Mouse (Mus musculus) heart, adult 9 months (tissue): ENCODE measurements around the gene Eddm3b.
"Not testable (repeated sequence)": the region's sequence is repeated elsewhere in the genome, so short reads cannot be mapped to it uniquely, and the experiment has no call there.

Experiments
- DNase-seq, 2 experiments: peaks; one replicate each; pipeline ENCODE4 v3.0.0; 2022; ENCODE audit warnings: low spot score in 2 of 2

The Eddm3b gene

GRCm38 (mm10) chr14:51142568-51142967 is 28.3 kb downstream of the Eddm3b start:
- no peak for DNase-seq

- DNase-seq, result peak; percentile 14 to 30
Observed at GRCm38 (mm10) chr14:51143287-51143686, 29.1 kb downstream of the Eddm3b start.

GRCm38 (mm10) chr14:51143937-51144336 is 29.7 kb downstream of the Eddm3b start:
- DNase-seq, result no peak

GRCm38 (mm10) chr14:51144451-51144850 is 30.2 kb downstream of the Eddm3b start:
- no peak for DNase-seq

GRCm38 (mm10) chr14:51145521-51145920 is 31.3 kb downstream of the Eddm3b start:
- DNase-seq, result no peak

- DNase-seq, result no peak
Observed at GRCm38 (mm10) chr14:51146685-51147084, 32.5 kb downstream of the Eddm3b start, which contains the start of gene Rnase1. Gene Rnase1, minus strand, starts transcription at chr14:51146785.

- DNase-seq, result no peak
Observed at GRCm38 (mm10) chr14:51148006-51148405, 33.8 kb downstream of the Eddm3b start.

GRCm38 (mm10) chr14:51149164-51149563 is 34.9 kb downstream of the Eddm3b start:
- DNase-seq, result no peak

GRCm38 (mm10) chr14:51150206-51150831 is 36.1 kb downstream of the Eddm3b start:
- no peak for DNase-seq

GRCm38 (mm10) chr14:51152249-51152870 is 38.1 kb downstream of the Eddm3b start:
- no peak for DNase-seq

GRCm38 (mm10) chr14:51156056-51156735 is 42.0 kb downstream of the Eddm3b start:
- no peak for DNase-seq

GRCm38 (mm10) chr14:51156736-51157068 is 42.5 kb downstream of the Eddm3b start:
- no peak for DNase-seq

- no peak for DNase-seq
Observed at GRCm38 (mm10) chr14:51157072-51157471, 42.8 kb downstream of the Eddm3b start.

- DNase-seq, result not testable (repeated sequence)
Observed at GRCm38 (mm10) chr14:51161976-51162375, 47.8 kb downstream of the Eddm3b start, which contains the start of gene Rnase2b. Gene Rnase2b, plus strand, starts transcription at chr14:51162260.

GRCm38 (mm10) chr14:51163323-51163722 is 49.1 kb downstream of the Eddm3b start:
- not testable (repeated sequence) for DNase-seq

- DNase-seq, result no peak
Observed at GRCm38 (mm10) chr14:51165435-51165834, 51.2 kb downstream of the Eddm3b start.

GRCm38 (mm10) chr14:51166068-51166467 is 51.8 kb downstream of the Eddm3b start:
- DNase-seq, result no peak
